Mouse (Mus musculus): ENCODE results near the gene Pde8a. TPM values are rescaled to one million over a fixed set of nuclear protein-coding genes. Genes with fewer than 3 reads are reported as not detected.

Pde8a gene
- polyA plus RNA-seq, 1 experiment from 2014 or later: 4.0 TPM

GRCm38 (mm10) chr7:81326043-81326442 lies 112.6 kb downstream of the Pde8a start:
- H3K27ac ChIP-seq: no peak overlapping the region
- no peaks in the 10 kb centered on the region for H3K27me3 ChIP-seq (replicated peaks)
- no peak overlapping the region for H3K9ac ChIP-seq
- H3K4me2 ChIP-seq: no peak overlapping the region
- no peaks in the 10 kb centered on the region for H3K4me1 ChIP-seq
- WGBS: 68% methylated on average over 12 of the region's 12 CpGs
- H3K9me3 ChIP-seq: no peaks in the 10 kb centered on the region
- no peak for ATAC-seq (ENCODE audit: insufficient read depth, low FRiP score, low read depth)
- no peak overlapping the region for H3K4me3 ChIP-seq (replicated peaks)
- peaks cover 12% of the 10 kb centered on the region; the same call in 1 of the 2 replicates for H3K36me3 ChIP-seq

- H3K9ac ChIP-seq: no peak overlapping the region
- WGBS: 71% methylated on average over 6 of the region's 6 CpGs
- no peaks in the 10 kb centered on the region for H3K4me1 ChIP-seq
- H3K36me3 ChIP-seq: peaks cover 12% of the 10 kb centered on the region; the same call in 1 of the 2 replicates
- no peaks in the 10 kb centered on the region for H3K27me3 ChIP-seq (replicated peaks)
- ATAC-seq (ENCODE audit: insufficient read depth, low FRiP score, low read depth): no peak
- no peak overlapping the region for H3K4me2 ChIP-seq
- no peak overlapping the region for H3K27ac ChIP-seq
- no peaks in the 10 kb centered on the region for H3K9me3 ChIP-seq
- no peak overlapping the region for H3K4me3 ChIP-seq (replicated peaks)
These were observed 113.5 kb downstream of the Pde8a start for GRCm38 (mm10) chr7:81326859-81327258.

- no peak for ATAC-seq (ENCODE audit: insufficient read depth, low FRiP score, low read depth)
- Histone ChIP-seq H3K4me2 (no peak overlapping the region), H3K27ac (no peak overlapping the region), H3K4me3 (replicated peaks) (no peak overlapping the region), H3K9me3 (no peaks in the 10 kb centered on the region), H3K9ac (no peak overlapping the region), H3K36me3 (peaks cover 12% of the 10 kb centered on the region; the same call in 1 of the 2 replicates), H3K4me1 (no peaks in the 10 kb centered on the region), H3K27me3 (replicated peaks) (no peaks in the 10 kb centered on the region)
- WGBS: 81% methylated on average over 10 of the region's 10 CpGs
These were observed 114.3 kb downstream of the Pde8a start for GRCm38 (mm10) chr7:81327661-81328060.

GRCm38 (mm10) chr7:81330767-81331166 lies 117.4 kb downstream of the Pde8a start:
- no peak overlapping the region for H3K4me2 ChIP-seq
- H3K27me3 ChIP-seq (replicated peaks): no peaks in the 10 kb centered on the region
- WGBS: 27% methylated on average over 3 of the region's 3 CpGs
- no peaks in the 10 kb centered on the region for H3K9me3 ChIP-seq
- no peak for ATAC-seq (ENCODE audit: insufficient read depth, low FRiP score, low read depth)
- no peak overlapping the region for H3K9ac ChIP-seq
- no peak overlapping the region for H3K27ac ChIP-seq
- H3K4me1 ChIP-seq: no peaks in the 10 kb centered on the region
- peaks cover 12% of the 10 kb centered on the region; the same call in 1 of the 2 replicates for H3K36me3 ChIP-seq
- H3K4me3 ChIP-seq (replicated peaks): no peak overlapping the region

- Histone ChIP-seq H3K4me3 (replicated peaks) (no peak overlapping the region), H3K36me3 (peaks cover 12% of the 10 kb centered on the region; the same call in 1 of the 2 replicates), H3K27ac (no peak overlapping the region), H3K9me3 (no peaks in the 10 kb centered on the region), H3K9ac (no peak overlapping the region), H3K4me2 (no peak overlapping the region), H3K4me1 (no peaks in the 10 kb centered on the region), H3K27me3 (replicated peaks) (no peaks in the 10 kb centered on the region)
- no peak for ATAC-seq (ENCODE audit: insufficient read depth, low FRiP score, low read depth)
- WGBS: 84% methylated on average over 7 of the region's 7 CpGs
These were observed 118.5 kb downstream of the Pde8a start for GRCm38 (mm10) chr7:81331851-81332250.

GRCm38 (mm10) chr7:81335705-81336431 lies 122.5 kb downstream of the Pde8a start:
- no peaks in the 10 kb centered on the region for H3K4me1 ChIP-seq
- H3K4me3 ChIP-seq (replicated peaks): no peak overlapping the region
- H3K27ac ChIP-seq: peak overlapping the region; percentile 19; the same call in 1 of the 2 replicates
- peaks cover 21% of the 10 kb centered on the region; the same call in 1 of the 2 replicates for H3K36me3 ChIP-seq
- no peak for ATAC-seq (ENCODE audit: insufficient read depth, low FRiP score, low read depth)
- 77% methylated on average over 18 of the region's 18 CpGs for WGBS
- no peak overlapping the region for H3K9ac ChIP-seq
- no peaks in the 10 kb centered on the region for H3K27me3 ChIP-seq (replicated peaks)
- no peaks in the 10 kb centered on the region for H3K9me3 ChIP-seq
- no peak overlapping the region for H3K4me2 ChIP-seq

- Histone ChIP-seq H3K9me3 (no peaks in the 10 kb centered on the region), H3K4me3 (replicated peaks) (no peak overlapping the region), H3K4me2 (no peak overlapping the region), H3K36me3 (peaks cover 21% of the 10 kb centered on the region; the same call in 1 of the 2 replicates), H3K27me3 (replicated peaks) (no peaks in the 10 kb centered on the region), H3K27ac (peak overlapping the region; percentile 19; the same call in 1 of the 2 replicates), H3K9ac (no peak overlapping the region), H3K4me1 (no peaks in the 10 kb centered on the region)
- no peak for ATAC-seq (ENCODE audit: insufficient read depth, low FRiP score, low read depth)
- WGBS: 41% methylated on average over 8 of the region's 8 CpGs
These were observed 123.0 kb downstream of the Pde8a start for GRCm38 (mm10) chr7:81336432-81336786.

- H3K27me3 ChIP-seq (replicated peaks): no peaks in the 10 kb centered on the region
- H3K9ac ChIP-seq: no peak overlapping the region
- H3K4me1 ChIP-seq: peaks cover 3% of the 10 kb centered on the region
- H3K4me2 ChIP-seq: no peak overlapping the region
- ATAC-seq (ENCODE audit: insufficient read depth, low FRiP score, low read depth): no peak
- H3K27ac ChIP-seq: no peak overlapping the region
- WGBS: 92% methylated on average over 21 of the region's 21 CpGs
- H3K36me3 ChIP-seq: peaks cover 29% of the 10 kb centered on the region; the same call in 1 of the 2 replicates
- no peaks in the 10 kb centered on the region for H3K9me3 ChIP-seq
- no peak overlapping the region for H3K4me3 ChIP-seq (replicated peaks)
These were observed 124.6 kb downstream of the Pde8a start for GRCm38 (mm10) chr7:81337785-81338521.

GRCm38 (mm10) chr7:81338522-81338873 lies 125.1 kb downstream of the Pde8a start:
- Histone ChIP-seq H3K4me2 (no peak overlapping the region), H3K4me3 (replicated peaks) (no peak overlapping the region), H3K9me3 (no peaks in the 10 kb centered on the region), H3K4me1 (peaks cover 9% of the 10 kb centered on the region), H3K27ac (no peak overlapping the region), H3K36me3 (peaks cover 34% of the 10 kb centered on the region; the same call in 1 of the 2 replicates), H3K9ac (no peak overlapping the region), H3K27me3 (replicated peaks) (no peaks in the 10 kb centered on the region)
- 69% methylated on average over 3 of the region's 3 CpGs for whole genome bisulfite sequencing
- ATAC-seq (ENCODE audit: insufficient read depth, low FRiP score, low read depth): no peak

- Histone ChIP-seq H3K36me3 (peaks cover 36% of the 10 kb centered on the region; the same call in 1 of the 2 replicates), H3K4me1 (peaks cover 12% of the 10 kb centered on the region), H3K4me3 (replicated peaks) (no peak overlapping the region), H3K9me3 (no peaks in the 10 kb centered on the region), H3K4me2 (no peak overlapping the region), H3K27ac (no peak overlapping the region), H3K9ac (no peak overlapping the region), H3K27me3 (replicated peaks) (no peaks in the 10 kb centered on the region)
- 65% methylated on average over 4 of the region's 4 CpGs for WGBS
- ATAC-seq (ENCODE audit: insufficient read depth, low FRiP score, low read depth): peak; percentile 23; the same call in 1 of the 2 replicates
These were observed 126.4 kb downstream of the Pde8a start for GRCm38 (mm10) chr7:81339783-81340182.

- Histone ChIP-seq H3K4me3 (replicated peaks) (no peak overlapping the region), H3K27ac (no peak overlapping the region), H3K4me2 (no peak overlapping the region), H3K9me3 (no peaks in the 10 kb centered on the region), H3K27me3 (replicated peaks) (no peaks in the 10 kb centered on the region), H3K4me1 (peaks cover 12% of the 10 kb centered on the region), H3K36me3 (peaks cover 36% of the 10 kb centered on the region; the same call in 1 of the 2 replicates), H3K9ac (no peak overlapping the region)
- no peak for ATAC-seq (ENCODE audit: insufficient read depth, low FRiP score, low read depth)
- WGBS: 54% methylated on average over 3 of the region's 3 CpGs
These were observed 128.2 kb downstream of the Pde8a start for GRCm38 (mm10) chr7:81341563-81341962.

Measured in stomach, embryonic 15.5 days (tissue).